Mouse (Mus musculus) bone marrow, adult 2 months (tissue): Measurements from ENCODE around the gene Kcnj14. TPM values are rescaled to one million over a fixed set of nuclear protein-coding genes. Genes with fewer than 3 reads are reported as not detected.

Source experiments
- H3K27ac ChIP-seq: fragments of 200-500 bp; 2 replicates; pipeline ENCODE4 v1.5.1; 2012; ENCODE audit warnings: low read depth, mild to moderate bottlenecking, control low read depth, inconsistent platforms, low read length; ENCODE audit not compliant: control insufficient read depth, poor library complexity, insufficient read depth
- H3K4me1 ChIP-seq: fragments of 200-500 bp; 2 replicates; pipeline ENCODE4 v1.6.1; 2011; ENCODE audit warnings: low read length; ENCODE audit not compliant: control insufficient read depth, insufficient read depth
- H3K4me3 ChIP-seq: fragments of 200-500 bp; replicated peaks from 2 replicates; pipeline ENCODE3; 2011; ENCODE audit warnings: mild to moderate bottlenecking, low read depth, low read length, control low read depth; ENCODE audit not compliant: control insufficient read depth
- CTCF ChIP-seq: fragments of 200-500 bp; IDR thresholded peaks from 2 replicates; pipeline ENCODE4 v1.5.1; 2011; ENCODE audit warnings: low read length, control low read depth; ENCODE audit not compliant: control insufficient read depth, insufficient read depth
- POLR2A ChIP-seq: fragments of 200-500 bp; IDR thresholded peaks from 2 replicates; pipeline ENCODE4 v1.6.1; 2011; ENCODE audit warnings: low read depth, mild to moderate bottlenecking, control low read depth, low read length, borderline replicate concordance; ENCODE audit not compliant: control insufficient read depth
- WGBS: fragments of 180-500 bp; shearing (Covaris S2); methylation state at CpG from one replicate; pipeline ENCODE4 v1.1.7; 2018; 5-methylcytosine and 5-hydroxymethylcytosine counted together
- polyA plus RNA-seq: library from polyadenylated mRNA; stranded (reverse); fragments of >200 nt; gene quantifications from 2 replicates; pipeline ENCODE4 v1.2.4, GENCODE M21; 2011; ENCODE audit warnings: low replicate concordance; ENCODE audit not compliant: missing spikeins, insufficient read depth, insufficient read length

The Kcnj14 gene
- polyA plus RNA-seq, 1 experiment = 2.6 TPM

DNA sequence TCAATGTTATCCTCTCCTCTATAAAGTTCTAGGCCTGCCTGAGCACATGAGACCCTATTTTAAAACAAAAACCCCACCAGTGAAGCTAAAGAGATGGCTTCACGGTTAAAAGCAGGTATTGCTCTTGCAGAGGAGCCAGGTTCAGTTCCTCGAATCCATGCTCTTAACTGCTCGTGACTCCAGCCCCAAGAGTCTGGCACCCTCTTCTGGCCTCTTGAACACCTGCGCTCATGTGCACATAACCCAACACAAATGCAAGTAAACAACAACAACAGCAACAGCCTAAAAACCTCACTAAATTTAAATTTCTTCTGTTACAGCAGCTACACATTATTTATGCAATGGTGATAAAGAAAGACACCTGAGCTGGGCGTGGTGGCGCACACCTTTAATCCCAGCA lies 57.1 kb downstream of the Kcnj14 start:
- H3K27ac ChIP-seq = no peak overlapping the region
- no peaks in the 10 kb centered on the region; the same call in none of the 2 replicates for H3K4me1 ChIP-seq
- WGBS = 81% methylated on average over 6 of the region's 6 CpGs
- TF ChIP-seq POLR2A (no peak), CTCF (no peak)
- H3K4me3 ChIP-seq = no peak overlapping the region

DNA sequence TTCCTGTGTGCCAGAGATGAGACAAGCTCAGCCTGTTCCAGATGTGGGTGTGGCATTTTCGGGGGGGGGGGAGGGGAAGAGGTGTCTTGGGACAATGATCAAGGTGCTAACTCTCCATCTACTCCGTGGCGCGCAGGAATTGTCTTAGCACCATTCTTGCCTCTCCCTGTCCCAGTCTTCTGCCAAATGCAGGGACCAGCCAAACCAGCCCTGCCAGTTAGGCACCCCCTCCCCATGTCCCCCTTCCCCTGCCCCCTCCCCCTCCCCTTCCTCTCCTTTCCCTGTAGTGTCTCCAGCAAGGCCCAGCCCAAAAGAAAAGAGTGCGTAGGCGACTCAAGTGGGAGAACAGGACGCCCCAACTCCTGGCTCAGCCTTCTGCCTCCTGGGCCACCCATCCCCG lies 57.8 kb downstream of the Kcnj14 start:
- H3K4me3 ChIP-seq = no peak overlapping the region
- no peaks in the 10 kb centered on the region; the same call in none of the 2 replicates for H3K4me1 ChIP-seq
- 75% methylated on average over 8 of the region's 8 CpGs for WGBS

More for the DNA sequence above, 57.8 kb downstream of the Kcnj14 start:
- no peak for TF ChIP-seq POLR2A
- no peak for TF ChIP-seq CTCF
- no peak overlapping the region for H3K27ac ChIP-seq

Other genes with a start within 250 kb of the Kcnj14 start
- gene Fgf21, start 209.3 kb downstream of the Kcnj14 start, polyA plus RNA-seq = not detected in 2 replicates
- gene Fut1, start 207.5 kb downstream of the Kcnj14 start, polyA plus RNA-seq = not detected in 2 replicates
- gene Izumo1, start 203.0 kb downstream of the Kcnj14 start, polyA plus RNA-seq = 1.1 TPM in 1 of 2 replicates, not detected in the other
- 5.9 and 6.0 TPM in 2 replicates for gene Rasip1, start 197.3 kb downstream of the Kcnj14 start, polyA plus RNA-seq
- 1.00 TPM in 1 of 2 replicates, not detected in the other for gene Mamstr, start 184.8 kb downstream of the Kcnj14 start, polyA plus RNA-seq
- gene Fut2, start 158.4 kb downstream of the Kcnj14 start, polyA plus RNA-seq = not detected in 2 replicates
- not detected in 2 replicates for gene Ntn5, start 140.8 kb downstream of the Kcnj14 start, polyA plus RNA-seq
- not detected in 2 replicates for gene Sec1, start 130.4 kb downstream of the Kcnj14 start, polyA plus RNA-seq
- gene Car11, start 124.9 kb downstream of the Kcnj14 start, polyA plus RNA-seq = 4.4 TPM in 1 of 2 replicates, not detected in the other
- gene Dbp, start 119.7 kb downstream of the Kcnj14 start, polyA plus RNA-seq = 8.6 and 19.3 TPM in 2 replicates
- gene Rpl18, start 109.3 kb downstream of the Kcnj14 start, polyA plus RNA-seq = 845 and 916 TPM in 2 replicates
- 12.9 and 24.4 TPM in 2 replicates for gene Sphk2, start 106.8 kb downstream of the Kcnj14 start, polyA plus RNA-seq
- 1.1 TPM in 1 of 2 replicates, not detected in the other for gene Fam83e, start 103.6 kb downstream of the Kcnj14 start, polyA plus RNA-seq
- not detected in 2 replicates for gene Spaca4, start 99.0 kb downstream of the Kcnj14 start, polyA plus RNA-seq
- not detected in 2 replicates for gene Lmtk3, start 41.0 kb downstream of the Kcnj14 start, polyA plus RNA-seq
- gene Sult2b1, start 40.1 kb downstream of the Kcnj14 start, polyA plus RNA-seq = 2.4 TPM in 1 of 2 replicates, not detected in the other
- gene Cyth2, start 10.2 kb downstream of the Kcnj14 start, polyA plus RNA-seq = 30.7 and 64.7 TPM in 2 replicates
- 6.9 and 13.9 TPM in 2 replicates for gene Grwd1, start 6.2 kb upstream of the Kcnj14 start, polyA plus RNA-seq
- gene Kdelr1, start 48.0 kb upstream of the Kcnj14 start, polyA plus RNA-seq = 47.0 and 69.2 TPM in 2 replicates
- gene Grin2d, start 53.6 kb upstream of the Kcnj14 start, polyA plus RNA-seq = 0.97 and 2.5 TPM in 2 replicates
- gene Syngr4, start 71.9 kb upstream of the Kcnj14 start, polyA plus RNA-seq = not detected in 2 replicates
- gene Tmem143, start 72.2 kb upstream of the Kcnj14 start, polyA plus RNA-seq = 3.6 and 9.6 TPM in 2 replicates
- 53.4 and 121 TPM in 2 replicates for gene Emp3, start 96.6 kb upstream of the Kcnj14 start, polyA plus RNA-seq
- gene Ccdc114, start 99.3 kb upstream of the Kcnj14 start, polyA plus RNA-seq = 1.7 and 5.7 TPM in 2 replicates
- gene Abcc6, start 205.5 kb upstream of the Kcnj14 start, polyA plus RNA-seq = 1.1 and 1.3 TPM in 2 replicates
- 25.3 and 43.9 TPM in 2 replicates for gene Nomo1, start 208.9 kb upstream of the Kcnj14 start, polyA plus RNA-seq